Mouse (Mus musculus) limb, embryonic 14.5 days (tissue): ENCODE results near the gene Gpr1. TPM values are rescaled to one million over a fixed set of nuclear protein-coding genes. Genes with fewer than 3 reads are reported as not detected.
"Not testable (repeated sequence)": the region's sequence is repeated elsewhere in the genome, so short reads cannot be mapped to it uniquely, and the experiment has no call there.

Experiments used
- ATAC-seq: fragments of 200-750 bp; cut with Nextera tagmentation; 2 replicates; pipeline ENCODE4 v1.8.0; 2017; ENCODE audit warnings: low read depth, moderate number of reproducible peaks, moderate TSS enrichment; ENCODE audit not compliant: low FRiP score
- DNase-seq: peaks from one replicate; pipeline ENCODE4 v3.0.0-alpha.2; 2015; ENCODE audit warnings: low spot score
- H3K27ac ChIP-seq: fragments of 300-500 bp; sonication (generic); replicated peaks from 2 replicates; pipeline ENCODE4 v1.5.1; 2014; ENCODE audit warnings: low read depth, mild to moderate bottlenecking, low read length, moderate library complexity, mixed read lengths
- H3K27me3 ChIP-seq: fragments of 300-500 bp; sonication (generic); 2 replicates; pipeline ENCODE4 v1.6.1; 2014; ENCODE audit warnings: low read length, mixed read lengths; ENCODE audit not compliant: control insufficient read depth, insufficient read depth
- H3K36me3 ChIP-seq: fragments of 300-500 bp; sonication (generic); 2 replicates; pipeline ENCODE4 v1.6.1; 2014; ENCODE audit warnings: mild to moderate bottlenecking, low read length, moderate library complexity, mixed read lengths; ENCODE audit not compliant: control insufficient read depth, insufficient read depth
- H3K4me1 ChIP-seq: fragments of 300-500 bp; sonication (generic); 2 replicates; pipeline ENCODE4 v1.6.1; 2014; ENCODE audit warnings: antibody characterized with exemption, low read length, mixed read lengths; ENCODE audit not compliant: control insufficient read depth, insufficient read depth
- H3K4me2 ChIP-seq: fragments of 300-500 bp; sonication (generic); replicated peaks from 2 replicates; pipeline ENCODE4 v1.6.1; 2014; ENCODE audit warnings: low read depth, mild to moderate bottlenecking, low read length, moderate library complexity; ENCODE audit not compliant: severe bottlenecking
- H3K4me3 ChIP-seq: fragments of 300-500 bp; sonication (generic); replicated peaks from 2 replicates; pipeline ENCODE4 v1.5.1; 2014; ENCODE audit warnings: low read length
- H3K9ac ChIP-seq: fragments of 300-500 bp; sonication (generic); 2 replicates; pipeline ENCODE4 v1.6.1; 2014; ENCODE audit warnings: mild to moderate bottlenecking, low read depth, low read length, moderate library complexity; ENCODE audit not compliant: severe bottlenecking
- H3K9me3 ChIP-seq: fragments of 300-500 bp; sonication (generic); 2 replicates; pipeline ENCODE4 v1.6.1; 2016; ENCODE audit warnings: low read length; ENCODE audit not compliant: control insufficient read depth
- POLR2A ChIP-seq: fragments of 200-500 bp; IDR thresholded peaks from 2 replicates; pipeline ENCODE4 v1.8.0; 2012; ENCODE audit warnings: inconsistent platforms, mild to moderate bottlenecking, moderate library complexity, borderline replicate concordance; ENCODE audit not compliant: insufficient read depth, insufficient read length; ENCODE audit errors: extremely low read depth
- WGBS: fragments of 180-500 bp; shearing (Covaris S2); extraction: QIAGEN DNeasy Blood & Tissue Kit; methylation state at CpG from one replicate; pipeline ENCODE4 v1.1.7; 2014; 5-methylcytosine and 5-hydroxymethylcytosine counted together
- polyA plus RNA-seq, 2 experiments: library from polyadenylated mRNA; depleted of rRNA in 1 of 2; stranded (reverse) in 1 of 2; unstranded in 1 of 2; fragments of >200 nt; fragmentation: Nextera tagmentation in 1 of 2; extraction: Ambion mirVana in 1 of 2; gene quantifications; 2 replicates each; pipeline versions ENCODE4 v1.2.1 to v1.2.3; 2012 to 2014

The Gpr1 gene
- polyA plus RNA-seq, 2 experiments = 0.29 to 0.34 TPM

DNA sequence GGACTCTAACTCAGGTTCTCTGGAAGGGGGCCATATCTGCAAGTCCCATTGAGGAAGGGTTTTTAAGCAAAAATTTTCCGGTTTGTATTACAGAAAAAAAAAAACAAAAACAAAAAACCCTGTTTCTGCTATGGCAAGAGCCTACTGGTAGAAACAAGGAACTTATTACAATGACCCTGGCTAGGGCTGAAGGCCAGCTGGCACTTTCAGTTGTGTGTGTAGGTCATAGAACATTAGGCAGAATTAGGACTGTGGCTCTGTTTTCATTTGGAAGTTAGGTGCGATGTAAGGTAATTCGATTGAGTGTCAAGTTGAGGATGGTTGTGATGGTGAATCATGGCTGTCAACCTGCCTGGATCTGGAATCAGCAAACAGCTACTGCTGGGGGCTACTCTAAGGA, 25.8 kb downstream of the Gpr1 start:
- Histone ChIP-seq H3K4me1 (no peaks in the 10 kb centered on the region), H3K27me3 (no peaks in the 10 kb centered on the region), H3K9me3 (no peaks in the 10 kb centered on the region), H3K27ac (no peak overlapping the region), H3K4me2 (no peak overlapping the region), H3K4me3 (no peak overlapping the region), H3K36me3 (no peaks in the 10 kb centered on the region), H3K9ac (no peak overlapping the region)
- DNase-seq (no peak), ATAC-seq (no peak)
- WGBS = 84% methylated on average over 3 of the region's 3 CpGs
- no peak for TF ChIP-seq POLR2A

DNA sequence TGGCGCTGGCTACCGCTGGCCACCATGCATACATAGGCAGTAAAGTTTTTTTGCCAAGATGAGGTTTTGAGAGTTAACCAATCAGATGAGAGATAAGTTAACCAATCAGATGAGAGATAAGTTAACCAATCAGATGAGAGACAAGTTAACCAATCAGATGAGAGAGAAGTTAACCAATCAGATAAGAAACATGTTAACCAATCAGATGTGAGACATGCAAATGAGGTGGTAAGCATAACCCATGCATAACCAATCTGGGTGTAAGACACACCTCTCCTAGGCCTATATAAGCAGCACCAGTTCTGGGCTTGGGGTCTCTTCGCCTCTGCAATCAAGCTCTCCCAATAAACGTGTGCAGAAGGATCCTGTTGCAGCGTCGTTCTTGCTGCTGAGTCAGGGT, 28.9 kb downstream of the Gpr1 start:
- H3K27ac ChIP-seq, H3K27me3 ChIP-seq, ATAC-seq, H3K9me3 ChIP-seq, H3K36me3 ChIP-seq, H3K4me3 ChIP-seq, H3K4me1 ChIP-seq, H3K9ac ChIP-seq, H3K4me2 ChIP-seq, DNase-seq: not testable (repeated sequence)
- 88% methylated on average over 6 of the region's 6 CpGs for WGBS

DNA sequence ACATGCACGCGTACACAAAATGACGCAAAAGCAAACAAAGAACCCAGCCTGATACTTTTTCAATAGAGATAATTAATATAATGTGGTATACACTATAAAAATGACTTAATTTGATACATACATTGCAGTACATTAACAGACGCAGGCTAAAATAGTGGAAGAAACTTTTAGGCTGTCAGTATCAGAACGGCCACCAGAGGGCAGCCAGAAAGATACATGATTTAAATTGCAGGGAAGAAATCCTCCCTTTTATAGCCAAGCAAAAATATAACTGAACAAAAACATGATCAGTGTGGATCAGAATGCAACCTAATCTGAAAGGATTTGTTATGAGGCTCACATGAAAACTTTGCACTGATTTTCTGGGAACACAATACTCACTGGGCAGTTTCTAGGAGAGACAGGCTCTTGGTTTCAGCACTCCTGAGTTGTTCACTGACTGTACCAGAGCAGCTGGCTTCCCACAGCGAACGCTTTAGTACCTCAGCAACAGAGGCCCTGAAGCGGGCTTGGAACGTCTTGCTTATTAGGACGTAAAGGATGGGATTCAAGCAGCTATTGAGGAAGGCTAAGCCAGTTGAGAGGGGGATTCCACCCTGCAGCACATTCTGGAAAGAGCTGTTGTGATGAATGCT, 31.6 kb downstream of the Gpr1 start:
- Histone ChIP-seq H3K9me3 (no peaks in the 10 kb centered on the region), H3K27me3 (no peaks in the 10 kb centered on the region), H3K4me2 (no peak overlapping the region), H3K4me1 (0 out of 2 replicates have a peak, but pooled peaks cover 4% of the 10 kb centered on the region), H3K27ac (no peak overlapping the region), H3K9ac (no peak overlapping the region), H3K36me3 (peaks cover 28% of the 10 kb centered on the region), H3K4me3 (no peak overlapping the region)
- TF ChIP-seq POLR2A = no peak
- WGBS = 59% methylated on average over 10 of the region's 10 CpGs
- peak; percentile 26; the same call in 1 of the 2 replicates for ATAC-seq
- DNase-seq = peak; percentile 75

DNA sequence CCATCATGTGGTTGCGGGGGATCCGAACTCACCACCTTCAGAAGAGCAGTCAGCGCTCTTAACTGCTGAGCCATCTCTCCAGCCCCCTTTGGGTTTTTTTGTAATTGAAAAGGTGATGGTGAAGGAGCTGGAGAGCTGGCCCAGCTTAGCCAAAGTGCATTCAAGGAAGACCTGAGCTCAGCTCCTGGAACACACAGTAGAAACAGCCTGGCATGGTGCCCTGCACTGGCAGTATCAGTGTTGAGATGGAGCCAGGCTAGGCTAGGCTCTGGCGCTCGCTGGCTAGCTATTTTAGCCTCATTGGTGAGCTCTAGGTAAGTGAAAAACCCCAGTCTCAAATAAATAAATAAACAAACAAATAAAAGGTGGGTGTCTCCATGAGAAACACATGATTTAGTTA, 32.1 kb downstream of the Gpr1 start:
- DNase-seq (peak; percentile 15), ATAC-seq (no peak)
- Histone ChIP-seq H3K9me3 (no peaks in the 10 kb centered on the region), H3K4me2 (no peak overlapping the region), H3K9ac (no peak overlapping the region), H3K27me3 (no peaks in the 10 kb centered on the region), H3K4me3 (no peak overlapping the region), H3K27ac (no peak overlapping the region), H3K36me3 (peaks cover 28% of the 10 kb centered on the region), H3K4me1 (0 out of 2 replicates have a peak, but pooled peaks cover 7% of the 10 kb centered on the region)
- 70% methylated on average over 3 of the region's 5 CpGs for WGBS
- no peak for TF ChIP-seq POLR2A

DNA sequence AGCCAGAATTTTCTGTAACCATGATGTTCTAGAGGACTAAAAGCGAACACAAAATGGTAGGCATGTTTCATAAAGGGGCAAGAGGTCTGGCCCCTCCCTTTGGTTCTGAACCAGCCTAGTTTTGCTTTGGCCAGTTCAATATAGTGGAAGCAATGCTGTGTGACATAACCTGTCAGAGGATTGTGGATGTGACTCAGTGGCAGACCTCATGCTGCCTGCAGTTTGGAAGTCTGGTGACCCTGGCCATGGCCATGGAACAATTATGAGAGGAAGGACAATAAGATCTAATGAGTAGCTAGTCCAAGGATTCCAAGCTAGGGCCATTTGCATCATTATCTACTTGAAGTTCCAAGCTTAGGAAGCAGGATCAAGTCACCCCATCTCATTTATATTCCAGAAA, 32.9 kb downstream of the Gpr1 start:
- H3K9me3 ChIP-seq = no peaks in the 10 kb centered on the region

More for the DNA sequence above, 32.9 kb downstream of the Gpr1 start:
- peaks cover 28% of the 10 kb centered on the region for H3K36me3 ChIP-seq
- no peaks in the 10 kb centered on the region for H3K27me3 ChIP-seq
- H3K4me2 ChIP-seq = no peak overlapping the region
- H3K27ac ChIP-seq = no peak overlapping the region
- ATAC-seq (no peak), DNase-seq (no peak)
- TF ChIP-seq POLR2A = no peak
- H3K4me1 ChIP-seq = 0 out of 2 replicates have a peak, but pooled peaks cover 7% of the 10 kb centered on the region
- no peak overlapping the region for H3K4me3 ChIP-seq
- WGBS = 97% methylated on average over 1 of the region's 1 CpGs
- no peak overlapping the region for H3K9ac ChIP-seq
